Mouse (Mus musculus) lung, adult 2 months (tissue): Measurements from ENCODE around the gene Capn5.

Experiments
- CTCF ChIP-seq: fragments of 200-500 bp; IDR thresholded peaks from 2 replicates; pipeline ENCODE4 v1.5.1; 2011; ENCODE audit warnings: mild to moderate bottlenecking, low read length, control low read depth; ENCODE audit not compliant: insufficient read depth
- POLR2A ChIP-seq: fragments of 200-500 bp; IDR thresholded peaks from 2 replicates; pipeline ENCODE4 v1.6.1; 2011; ENCODE audit warnings: low read depth, mild to moderate bottlenecking, control low read depth, low read length, borderline replicate concordance; ENCODE audit errors: extremely low read depth

GRCm38 (mm10) chr7:98164999-98165528 lies 13.0 kb downstream of the Capn5 start:
- no peak for TF ChIP-seq POLR2A
- 0 out of 2 replicates have a peak, but pooled peaks have one; percentile 7 for TF ChIP-seq CTCF
